Mouse (Mus musculus) brown adipose tissue, adult 24 weeks (tissue): ENCODE measurements around the gene Pgm1. TPM values are rescaled to one million over a fixed set of nuclear protein-coding genes. Genes with fewer than 3 reads are reported as not detected.

Experiments
- H3K27ac ChIP-seq: fragments of 200-500 bp; replicated peaks from 2 replicates; pipeline ENCODE4 v1.5.1; 2012; ENCODE audit warnings: low read depth, mild to moderate bottlenecking, low read length
- H3K4me1 ChIP-seq: fragments of 200-500 bp; 2 replicates; pipeline ENCODE4 v1.6.1; 2012; ENCODE audit warnings: low read length, mixed read lengths; ENCODE audit not compliant: control insufficient read depth, insufficient read depth, insufficient read length
- H3K4me3 ChIP-seq: fragments of 200-500 bp; 2 replicates; pipeline ENCODE4 v1.5.1; 2012; ENCODE audit warnings: low read depth, mild to moderate bottlenecking, low read length, moderate library complexity; ENCODE audit not compliant: insufficient read depth
- polyA plus RNA-seq: library from polyadenylated mRNA; stranded (reverse); fragments of >200 nt; gene quantifications from 2 replicates; pipeline ENCODE4 v1.2.4, GENCODE M21; 2012; ENCODE audit not compliant: missing spikeins, insufficient read depth, insufficient read length

Gene Pgm1
- polyA plus RNA-seq = 239 and 244 TPM in 2 replicates

DNA sequence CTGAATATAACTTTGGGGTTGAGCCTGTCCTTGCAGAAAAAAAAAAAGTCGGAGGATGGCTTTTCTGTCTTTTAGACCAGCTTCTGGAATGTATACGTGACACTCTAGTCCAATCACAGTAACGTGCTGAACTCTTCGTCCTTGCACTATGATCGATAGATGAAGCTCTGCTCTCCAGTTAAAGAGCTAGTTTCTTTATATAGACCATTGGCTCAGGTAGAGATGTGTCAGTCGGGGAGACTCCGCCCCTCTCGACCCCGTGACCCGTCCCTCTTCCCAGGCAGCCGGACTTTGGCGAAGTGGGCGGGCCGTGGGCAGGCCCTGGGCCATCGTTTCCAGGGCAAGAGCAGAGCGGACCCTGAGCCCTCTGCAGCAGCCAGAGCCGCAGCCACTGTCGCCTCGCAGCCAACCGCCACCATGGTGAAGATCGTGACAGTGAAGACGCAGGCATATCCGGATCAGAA lies at the start of gene Pgm1:
Gene Pgm1 (plus strand): TSS at position 266 of the 464 bp plus-strand sequence.
- peak within 1 kb of the TSS; percentile 92 for H3K4me3 ChIP-seq
- peaks cover 11% of the 10 kb centered on the region for H3K4me1 ChIP-seq
- H3K27ac ChIP-seq = peak within 1 kb of the TSS; percentile 86

DNA sequence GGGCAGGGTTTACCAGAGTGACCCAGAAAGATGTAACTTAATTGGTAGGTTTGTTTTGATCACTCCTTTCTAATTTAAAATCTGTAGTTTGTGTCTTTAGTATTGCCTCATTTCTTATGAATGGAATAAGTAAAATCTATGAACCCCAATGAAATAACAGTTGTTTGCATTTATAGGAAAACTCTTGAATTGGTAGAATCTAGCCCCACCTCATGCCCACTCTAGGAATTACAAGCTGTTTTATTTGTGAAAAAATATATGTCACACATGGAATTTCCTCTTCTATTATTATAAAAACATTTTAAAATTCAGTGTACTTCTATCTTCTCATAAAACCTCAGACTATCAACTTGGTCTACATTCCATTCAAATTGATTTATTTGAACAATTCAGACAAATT lies 47.3 kb upstream of the Pgm1 start:
- Histone ChIP-seq H3K4me3 (no peak overlapping the region), H3K4me1 (no peaks in the 10 kb centered on the region), H3K27ac (no peak overlapping the region)

DNA sequence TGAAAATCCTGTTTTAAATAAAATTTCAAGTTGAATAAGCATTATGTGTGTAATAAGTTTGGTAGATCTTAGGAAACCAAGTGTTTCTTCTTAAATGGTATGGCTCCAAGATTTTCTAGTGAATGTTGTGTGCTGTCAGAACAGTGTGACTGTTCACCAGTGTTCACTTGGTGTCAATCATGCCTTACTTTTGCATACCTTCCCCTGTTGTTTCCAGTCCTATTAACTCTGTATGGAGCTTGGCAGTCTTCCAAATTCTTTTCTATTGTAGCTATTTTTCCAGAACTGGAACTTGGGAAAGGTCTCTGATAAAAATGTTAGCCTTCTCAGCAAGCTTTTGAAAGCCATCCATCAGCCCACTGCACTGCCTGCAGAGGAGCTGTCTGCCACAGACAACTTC lies 46.8 kb upstream of the Pgm1 start:
- H3K4me3 ChIP-seq = no peak overlapping the region
- H3K27ac ChIP-seq = no peak overlapping the region
- no peaks in the 10 kb centered on the region for H3K4me1 ChIP-seq

DNA sequence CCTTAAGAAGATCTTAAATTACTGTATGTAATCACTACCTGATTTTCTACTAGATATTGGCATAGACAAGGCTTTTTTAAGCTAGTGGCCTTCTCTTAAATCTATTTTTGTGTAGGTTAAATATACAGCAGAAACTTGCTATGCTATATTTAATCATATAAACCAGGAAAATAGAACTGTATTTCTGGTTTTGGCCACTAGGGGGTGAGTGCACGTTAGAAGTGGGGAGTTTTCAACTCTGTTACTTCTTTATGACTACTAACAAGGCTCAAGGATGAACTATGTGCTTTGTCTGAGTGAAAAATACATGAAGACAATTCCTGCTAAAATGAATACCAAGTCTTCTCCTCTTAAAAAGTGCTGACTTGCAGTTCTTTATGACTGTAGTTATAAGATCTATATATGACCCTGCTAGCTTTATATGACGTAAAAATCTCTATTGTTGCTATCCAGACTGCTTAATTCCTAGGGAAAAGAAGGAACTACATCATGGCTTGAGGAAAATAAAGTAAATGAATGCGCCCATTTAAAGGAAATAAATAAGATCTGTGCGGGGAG lies 15.2 kb upstream of the Pgm1 start:
- Histone ChIP-seq H3K4me3 (no peak overlapping the region), H3K4me1 (no peaks in the 10 kb centered on the region), H3K27ac (no peak overlapping the region)

DNA sequence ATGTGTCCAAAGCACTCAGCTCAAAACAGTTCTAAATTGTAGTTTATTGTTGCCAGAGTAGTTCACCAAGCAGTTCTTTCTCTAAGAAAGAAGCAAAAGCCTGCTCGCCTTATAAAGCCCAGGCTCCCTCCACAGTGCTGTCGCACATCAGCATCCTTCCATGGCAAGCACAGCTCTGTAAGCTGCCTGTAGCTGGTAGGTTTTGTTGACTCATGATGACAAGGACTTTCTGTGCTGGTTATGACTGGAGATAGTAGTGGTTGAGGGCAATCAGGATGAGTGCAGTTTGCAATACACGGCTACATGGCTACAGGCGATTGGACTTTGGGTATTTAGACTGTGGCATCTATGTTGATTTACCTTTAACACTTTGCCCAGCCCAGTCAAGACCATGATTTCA lies 2.8 kb upstream of the Pgm1 start:
- H3K27ac ChIP-seq = no peak overlapping the region
- H3K4me3 ChIP-seq = no peak overlapping the region
- peaks cover 2% of the 10 kb centered on the region; the same call in 1 of the 2 replicates for H3K4me1 ChIP-seq

DNA sequence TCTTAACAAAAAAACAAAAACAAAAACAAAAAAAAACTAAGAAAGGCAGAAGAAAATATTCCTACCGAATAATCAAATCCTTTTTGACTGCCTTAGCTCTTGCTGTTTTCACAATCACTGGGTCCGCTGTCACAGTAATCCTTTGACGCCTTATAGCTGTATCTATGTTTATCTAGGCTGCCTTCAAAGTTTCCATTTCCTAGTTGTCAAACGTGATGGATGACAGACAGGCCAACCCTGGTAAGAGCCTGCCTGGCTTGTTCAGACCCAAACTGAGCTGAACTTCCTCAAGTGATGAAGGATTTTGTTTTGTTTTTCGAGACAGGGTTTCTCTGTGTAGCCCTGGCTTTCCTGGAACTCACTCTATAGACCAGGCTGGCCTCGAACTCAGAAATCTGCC lies 693 bp upstream of the Pgm1 start:
- H3K4me3 ChIP-seq = no peak overlapping the region
- H3K4me1 ChIP-seq = peaks cover 11% of the 10 kb centered on the region
- H3K27ac ChIP-seq = no peak overlapping the region

DNA sequence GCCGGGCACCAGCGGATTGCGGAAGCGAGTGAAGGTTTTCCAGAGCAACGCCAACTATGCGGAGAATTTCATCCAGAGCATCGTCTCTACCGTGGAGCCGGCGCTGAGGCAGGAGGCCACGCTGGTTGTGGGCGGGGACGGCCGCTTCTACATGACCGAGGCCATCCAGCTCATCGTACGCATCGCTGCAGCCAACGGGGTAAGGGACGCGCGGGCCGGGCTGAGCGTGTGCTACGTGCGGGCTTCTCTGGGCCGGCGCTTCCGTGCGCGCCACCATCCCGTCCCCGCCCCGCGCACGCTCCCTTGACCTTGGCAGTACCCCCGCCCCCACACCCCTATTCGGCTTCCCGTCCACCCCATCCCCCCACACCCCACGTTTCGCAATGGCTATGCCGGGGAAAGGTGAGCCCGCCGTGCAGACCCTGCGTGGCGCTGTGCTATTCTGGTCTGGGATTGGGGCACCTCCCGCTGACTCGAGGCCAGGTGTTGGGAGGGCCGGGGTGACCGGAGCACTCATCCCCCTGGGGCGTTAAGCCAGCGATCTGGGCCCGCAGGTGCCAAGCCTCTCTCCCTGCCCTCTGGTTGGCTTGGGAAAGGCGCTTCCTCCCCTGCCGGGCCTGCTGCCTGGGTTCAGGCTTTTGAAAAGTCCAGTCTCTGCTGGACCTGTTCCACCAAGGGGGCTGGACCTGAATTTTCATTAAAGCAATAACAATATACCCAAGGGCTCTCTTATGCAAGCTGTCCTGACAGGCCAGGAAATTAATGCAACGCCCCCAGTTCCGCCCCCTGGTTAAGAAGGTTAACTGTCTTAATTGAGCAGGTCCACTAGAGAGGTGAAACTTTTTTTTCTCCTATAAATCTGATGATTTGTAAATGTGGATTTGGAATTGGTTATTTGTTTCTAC lies 651 bp downstream of the Pgm1 start, which contains the start of gene Itgb3bp:
Gene Itgb3bp (minus strand): TSS at position 201 of the 905 bp plus-strand sequence.
- H3K27ac ChIP-seq = peak within 1 kb of the TSS; percentile 90
- H3K4me3 ChIP-seq = peak within 1 kb of the TSS; percentile 92
- peaks cover 12% of the 10 kb centered on the region for H3K4me1 ChIP-seq

DNA sequence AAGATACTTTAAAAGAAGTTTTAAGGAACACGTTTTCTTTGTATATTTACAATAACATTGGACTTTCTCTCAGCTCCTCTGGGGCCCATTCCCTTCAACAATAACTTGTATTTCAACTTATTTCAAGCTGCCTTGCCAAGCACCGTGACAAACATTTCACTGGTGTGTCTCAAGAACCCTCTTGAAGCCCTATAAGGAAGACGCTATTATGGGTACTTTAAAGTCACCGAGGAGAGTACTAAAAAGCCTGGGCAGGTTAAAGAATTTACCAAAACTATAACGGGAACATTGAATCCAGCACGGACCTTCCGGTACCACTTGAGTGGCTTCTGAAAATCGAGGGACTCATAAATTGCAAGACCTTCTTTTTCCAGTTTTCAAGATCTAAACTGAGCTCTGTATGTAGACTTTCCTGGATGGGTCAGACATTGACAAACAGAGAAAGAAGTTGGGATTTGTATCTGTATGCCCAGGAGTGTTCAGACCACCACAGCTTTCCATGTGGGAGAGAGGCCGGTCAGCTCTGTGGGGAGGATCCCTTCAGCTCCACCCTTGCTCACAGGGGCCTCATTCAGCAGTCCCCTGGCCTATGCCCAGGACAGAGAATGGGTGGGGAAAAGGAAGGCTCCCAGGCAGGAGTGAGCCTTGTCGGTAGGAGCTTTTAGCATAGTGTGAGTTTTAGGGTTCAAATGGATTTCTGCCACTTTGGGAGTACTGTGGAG lies 1.5 kb downstream of the Pgm1 start:
- H3K4me1 ChIP-seq = peaks cover 13% of the 10 kb centered on the region
- H3K27ac ChIP-seq = peak overlapping the region; percentile 90
- peak overlapping the region; percentile 56 for H3K4me3 ChIP-seq

DNA sequence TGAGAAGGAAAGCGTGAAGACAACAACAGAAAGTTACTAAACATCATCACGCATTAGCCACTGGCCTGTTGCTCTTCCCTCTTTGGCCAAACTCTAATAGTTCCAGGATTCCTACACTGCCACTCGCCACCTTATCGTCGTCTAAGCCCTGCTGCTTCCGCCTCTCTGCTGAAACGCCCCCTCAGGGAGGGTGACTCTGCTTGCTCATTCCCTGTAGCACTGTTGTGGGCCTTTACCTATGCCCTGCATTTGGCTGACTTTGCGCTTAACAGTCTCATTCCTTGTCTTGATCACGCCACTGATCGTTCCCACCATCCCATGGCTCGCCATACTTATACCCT lies 2.0 kb downstream of the Pgm1 start:
- Histone ChIP-seq H3K4me1 (peaks cover 14% of the 10 kb centered on the region), H3K4me3 (peak overlapping the region; percentile 56), H3K27ac (peak overlapping the region; percentile 90)

DNA sequence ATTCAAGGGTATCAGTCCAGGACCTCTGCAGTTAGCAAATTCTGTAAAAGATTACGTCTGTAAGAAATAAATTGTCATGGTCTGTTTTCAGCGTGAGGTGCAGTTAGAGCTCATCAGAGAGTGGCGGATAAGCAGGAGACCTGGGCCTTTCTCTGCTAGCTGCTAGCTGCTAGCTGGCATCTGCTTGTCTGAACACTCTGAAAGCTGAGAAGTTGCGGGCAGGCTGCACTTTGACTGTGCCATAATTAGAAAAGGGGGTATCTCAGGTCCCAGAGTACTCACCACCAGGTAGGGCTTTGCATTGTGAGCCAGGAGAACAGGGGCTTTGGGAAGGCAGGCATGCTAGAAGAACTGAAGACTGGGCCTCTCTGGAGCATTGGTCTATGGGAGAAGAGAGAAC lies 2.6 kb downstream of the Pgm1 start:
- Histone ChIP-seq H3K4me3 (peak overlapping the region; percentile 35), H3K27ac (peak overlapping the region; percentile 90), H3K4me1 (peaks cover 15% of the 10 kb centered on the region)

DNA sequence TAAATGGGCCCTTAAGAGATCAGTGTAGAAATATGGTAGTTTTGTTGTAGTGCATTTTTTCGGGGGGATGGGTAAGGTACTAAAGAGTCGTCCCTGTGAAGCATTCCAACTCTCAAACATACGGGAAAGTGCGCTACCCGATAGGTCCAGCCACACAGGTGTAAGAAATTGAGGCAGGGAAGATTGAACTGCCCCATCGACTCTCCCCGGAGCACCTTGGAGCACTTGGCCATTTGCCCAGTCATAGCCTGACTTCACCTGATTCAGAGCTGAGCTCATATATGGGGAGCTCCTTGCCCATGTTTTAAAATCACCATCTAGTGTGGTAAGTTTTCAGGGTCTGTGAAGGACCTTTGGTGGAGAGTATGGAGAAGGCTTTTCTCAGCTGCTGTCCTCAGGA lies 5.6 kb downstream of the Pgm1 start:
- H3K4me3 ChIP-seq = no peak overlapping the region
- H3K27ac ChIP-seq = peak overlapping the region; percentile 40; the same call in 1 of the 2 replicates
- H3K4me1 ChIP-seq = peaks cover 23% of the 10 kb centered on the region

DNA sequence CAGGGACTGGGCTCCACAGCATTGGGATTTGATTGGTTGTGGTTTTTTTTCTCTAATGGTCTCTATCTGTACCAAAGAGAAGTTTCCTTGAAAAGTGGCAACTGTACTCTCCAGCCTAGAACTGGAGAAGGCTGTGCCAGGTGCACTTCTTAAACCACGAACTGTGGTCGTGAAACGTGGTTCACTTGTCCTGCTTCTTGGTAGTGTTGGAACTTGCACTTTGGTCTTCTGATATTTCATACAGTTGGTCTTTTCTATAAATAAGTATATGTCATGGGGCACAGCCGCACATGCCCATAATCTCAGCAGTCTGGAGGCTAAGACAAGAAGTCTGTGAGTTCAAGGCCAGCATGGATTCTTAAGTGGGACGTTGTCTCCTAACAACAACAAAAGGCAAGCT lies 7.1 kb downstream of the Pgm1 start:
- peaks cover 30% of the 10 kb centered on the region for H3K4me1 ChIP-seq
- no peak overlapping the region for H3K27ac ChIP-seq
- no peak overlapping the region for H3K4me3 ChIP-seq

DNA sequence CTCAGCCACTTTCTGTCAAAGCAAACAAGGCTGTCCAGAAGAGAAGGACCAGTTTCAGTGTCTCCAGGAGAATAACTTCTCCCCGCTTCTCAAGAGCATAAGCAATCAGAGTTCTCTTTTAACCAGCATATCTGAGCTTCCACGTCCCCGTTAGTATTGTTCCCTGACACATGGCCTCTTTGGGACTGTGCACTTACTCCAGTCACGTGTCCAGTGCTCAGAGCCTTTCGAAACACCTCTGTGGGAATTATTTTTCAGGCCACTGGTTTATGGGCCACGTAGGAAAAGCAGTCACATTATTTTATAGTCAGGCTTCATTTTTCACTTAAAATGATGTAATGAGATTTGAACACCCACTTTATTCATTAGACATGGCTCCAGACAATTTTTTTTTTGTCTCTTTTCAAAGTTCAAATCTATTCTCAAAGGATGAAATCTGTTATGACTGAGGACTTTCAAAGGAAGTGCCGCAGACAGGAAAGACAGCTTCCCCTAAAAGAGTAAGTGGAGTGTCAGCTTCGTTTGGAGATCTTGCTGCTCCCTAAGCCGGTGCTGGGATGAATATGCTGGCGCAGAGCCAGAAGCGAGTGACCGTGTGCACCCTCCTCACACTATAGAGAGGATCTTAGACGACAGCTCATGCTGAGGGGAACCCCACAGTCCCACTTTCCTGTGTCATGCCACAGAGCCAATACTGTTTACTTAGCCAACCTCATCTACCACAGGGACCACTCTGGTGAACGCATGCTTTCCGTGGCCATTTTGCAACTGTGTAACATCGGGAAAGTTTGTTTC lies 10.7 kb downstream of the Pgm1 start:
- Histone ChIP-seq H3K27ac (peak overlapping the region; percentile 89), H3K4me3 (no peak overlapping the region), H3K4me1 (peaks cover 28% of the 10 kb centered on the region)

DNA sequence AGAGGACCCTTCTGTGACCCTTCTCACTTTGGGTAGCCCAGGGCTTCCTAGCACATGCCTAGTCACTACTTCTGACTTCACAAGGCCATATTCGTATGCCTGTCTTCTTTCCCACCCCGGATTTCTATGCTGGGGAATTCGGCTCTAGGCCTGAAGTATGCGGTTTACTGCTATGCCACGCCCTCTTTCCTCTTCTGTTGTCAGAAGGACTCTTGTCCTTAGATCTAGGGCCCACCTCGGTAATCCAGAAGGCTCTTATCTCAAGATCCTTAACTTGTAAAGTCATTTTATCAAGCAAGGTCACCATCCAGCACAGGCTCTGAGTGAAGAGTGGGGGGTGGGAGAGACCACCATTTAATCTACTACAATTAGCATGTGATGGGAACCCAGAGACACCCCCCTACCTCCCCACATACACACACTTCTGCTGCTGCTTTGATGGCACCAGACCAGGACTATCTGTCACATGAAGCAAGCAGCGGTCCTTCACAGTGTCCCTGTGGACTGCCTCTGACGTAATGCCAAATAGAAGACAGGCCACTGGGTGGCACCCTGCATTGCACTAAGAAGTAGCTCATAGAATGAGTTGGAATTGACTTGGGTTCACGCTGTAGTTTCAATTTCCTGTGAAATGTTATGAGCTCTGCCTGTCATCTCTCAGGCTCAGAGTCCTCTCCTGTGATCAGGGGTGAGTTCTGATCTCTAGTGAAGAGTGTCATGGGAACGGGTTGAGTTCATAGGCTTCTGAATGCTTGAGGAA lies 12.6 kb downstream of the Pgm1 start:
- Histone ChIP-seq H3K4me3 (no peak overlapping the region), H3K4me1 (peaks cover 25% of the 10 kb centered on the region), H3K27ac (peak overlapping the region; percentile 76)
